Mouse (Mus musculus): ENCODE measurements around the gene Gm11214.

Gm11214 gene

DNA sequence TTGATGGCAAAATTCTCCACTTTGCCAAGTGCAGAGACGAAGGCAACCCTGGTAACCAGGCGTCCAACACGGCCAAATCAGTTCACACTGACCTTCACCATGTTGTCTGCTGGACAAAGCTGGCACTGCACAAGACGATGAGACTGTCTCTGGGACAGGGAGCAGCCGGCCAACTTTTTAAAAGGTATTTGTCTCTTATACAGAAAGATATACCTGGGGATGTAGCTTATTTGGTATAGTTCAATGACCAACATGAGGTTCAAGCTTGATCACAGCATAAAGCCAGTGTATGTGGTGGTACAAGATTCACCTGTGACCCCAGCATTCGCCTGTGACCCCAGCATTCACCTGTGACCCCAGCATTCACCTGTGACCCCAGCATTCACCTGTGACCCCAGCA is at the start of gene Gm11214:
Gene Gm11214 (minus strand): TSS at position 101 of the 400 bp plus-strand sequence.
- no peak for DNase-seq

DNA sequence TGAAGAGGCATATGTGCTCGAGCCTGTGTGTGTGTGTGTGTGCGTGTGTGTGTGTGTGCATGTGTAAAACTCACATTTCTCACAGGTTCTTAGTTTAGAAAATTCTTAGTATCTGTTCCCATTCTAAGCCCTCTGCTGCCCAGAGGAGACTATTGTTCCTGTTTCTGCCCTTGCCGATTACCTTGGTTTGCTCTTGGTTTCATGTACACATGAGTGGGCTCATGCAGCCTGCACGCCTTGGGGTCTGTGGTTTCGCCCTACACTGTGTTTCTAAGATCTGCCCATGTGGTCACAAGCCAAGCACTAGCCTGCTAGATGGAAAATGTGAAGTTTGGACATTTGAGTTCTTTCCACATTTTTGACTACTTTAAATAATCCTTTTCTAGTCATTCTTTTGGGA is 48.7 kb upstream of the Gm11214 start:
- no peak for DNase-seq

DNA sequence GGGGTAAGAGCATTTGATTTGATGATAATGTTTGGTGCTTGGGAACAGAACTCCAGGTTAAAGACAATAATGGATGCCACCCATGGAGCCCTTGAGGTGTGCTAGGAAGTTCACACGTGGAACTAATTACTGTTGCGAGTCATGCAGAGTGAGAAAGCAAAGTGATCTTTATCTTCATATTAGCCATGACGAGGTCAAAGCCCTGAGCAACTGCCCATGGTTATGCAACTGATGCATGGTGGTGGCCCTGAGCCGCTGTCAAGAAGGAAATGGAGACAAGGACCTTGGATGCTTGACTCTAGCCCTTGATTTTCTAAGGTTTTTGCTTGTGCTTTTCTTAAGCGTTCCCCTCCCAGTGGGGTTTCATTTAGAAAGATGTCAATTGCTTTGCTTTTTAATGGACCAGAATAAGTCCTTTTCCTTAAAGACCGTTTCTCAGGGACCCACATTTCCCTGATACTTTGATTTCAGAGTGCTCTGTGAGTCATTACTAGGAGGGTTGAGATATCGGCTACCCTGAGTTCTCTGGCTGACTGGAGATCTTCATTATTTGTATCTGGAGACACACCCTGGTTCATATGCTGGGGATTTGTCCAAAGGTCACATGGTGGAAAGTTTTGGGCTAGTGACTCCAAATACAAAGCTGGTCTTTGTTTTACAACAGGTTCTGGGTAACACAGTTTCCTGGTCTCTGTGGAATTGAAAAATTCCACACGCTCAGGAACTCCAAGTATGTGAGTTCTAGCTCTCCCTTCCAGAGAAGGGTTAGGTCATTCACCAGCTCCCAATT is 47.4 kb upstream of the Gm11214 start:
- DNase-seq = no peak

DNA sequence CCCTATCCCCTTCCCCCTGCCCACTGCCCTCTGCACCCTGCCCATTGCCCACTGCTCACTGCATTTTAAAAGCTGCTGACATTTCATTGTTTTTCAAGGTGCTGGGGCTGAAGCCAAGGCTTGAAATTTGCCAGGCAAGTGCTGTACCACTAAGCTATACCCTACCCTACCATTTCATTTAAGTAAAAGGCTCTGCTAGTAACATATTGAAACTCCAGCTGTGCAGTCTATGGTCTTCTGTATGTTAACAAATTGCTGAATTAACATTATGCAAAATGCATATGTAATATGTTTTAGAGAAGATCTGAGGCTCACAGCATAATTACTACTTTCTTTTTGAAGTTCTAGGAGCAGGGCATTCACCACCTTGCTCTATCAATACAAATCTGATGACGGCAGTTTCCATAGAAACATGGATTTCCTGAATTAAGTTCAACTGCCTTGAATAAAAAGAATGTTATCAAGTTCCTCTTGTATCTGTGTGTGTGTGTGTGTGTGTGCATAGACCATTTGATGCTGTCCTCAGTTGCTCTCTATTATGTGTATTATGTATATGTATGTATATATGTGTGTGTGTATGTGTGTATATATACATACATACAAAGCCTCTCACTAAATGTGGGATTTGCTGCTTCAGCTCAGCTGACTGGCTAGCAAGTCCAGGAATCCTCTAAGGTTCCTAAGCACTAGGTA is 43.2 kb upstream of the Gm11214 start:
- no peak for DNase-seq

DNA sequence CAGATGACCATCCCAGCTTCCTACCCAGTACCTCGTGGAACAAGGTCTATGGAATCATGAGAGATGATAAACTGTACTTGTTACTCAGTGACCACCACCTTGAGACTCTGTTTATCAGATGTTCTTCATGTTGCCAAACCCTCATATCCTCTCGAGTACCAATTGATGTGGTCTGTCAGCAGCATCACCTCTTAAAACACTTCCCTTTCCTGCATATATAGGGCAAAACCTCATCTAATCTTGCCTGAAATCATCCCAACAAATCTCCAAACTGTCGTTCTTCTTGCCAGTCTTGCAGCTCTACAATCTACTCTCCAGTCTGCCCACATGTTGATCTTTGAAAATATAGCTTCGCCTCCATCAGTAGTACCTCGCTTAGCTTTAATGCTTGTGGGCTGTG is 41.1 kb upstream of the Gm11214 start:
- no peak for DNase-seq

DNA sequence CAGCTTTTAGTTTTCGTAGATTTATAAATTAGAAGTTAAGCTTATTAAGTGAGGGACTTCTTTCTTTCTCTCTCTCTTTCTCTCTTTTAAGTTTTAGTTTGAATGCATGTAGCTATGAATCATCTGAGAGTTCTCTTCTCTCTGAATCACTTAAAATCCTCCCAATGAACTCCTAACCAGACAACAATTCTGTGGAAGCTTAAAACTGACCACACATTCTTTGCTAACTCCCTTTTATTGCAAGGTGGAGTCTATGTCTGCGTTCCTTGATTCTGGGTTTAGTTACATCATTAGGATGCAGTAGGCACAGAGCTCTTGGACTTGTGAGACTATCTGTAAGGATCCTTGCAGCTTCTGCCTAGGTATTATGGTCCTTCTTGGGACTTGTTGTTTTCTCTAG is 40.5 kb upstream of the Gm11214 start:
- no peak for DNase-seq

DNA sequence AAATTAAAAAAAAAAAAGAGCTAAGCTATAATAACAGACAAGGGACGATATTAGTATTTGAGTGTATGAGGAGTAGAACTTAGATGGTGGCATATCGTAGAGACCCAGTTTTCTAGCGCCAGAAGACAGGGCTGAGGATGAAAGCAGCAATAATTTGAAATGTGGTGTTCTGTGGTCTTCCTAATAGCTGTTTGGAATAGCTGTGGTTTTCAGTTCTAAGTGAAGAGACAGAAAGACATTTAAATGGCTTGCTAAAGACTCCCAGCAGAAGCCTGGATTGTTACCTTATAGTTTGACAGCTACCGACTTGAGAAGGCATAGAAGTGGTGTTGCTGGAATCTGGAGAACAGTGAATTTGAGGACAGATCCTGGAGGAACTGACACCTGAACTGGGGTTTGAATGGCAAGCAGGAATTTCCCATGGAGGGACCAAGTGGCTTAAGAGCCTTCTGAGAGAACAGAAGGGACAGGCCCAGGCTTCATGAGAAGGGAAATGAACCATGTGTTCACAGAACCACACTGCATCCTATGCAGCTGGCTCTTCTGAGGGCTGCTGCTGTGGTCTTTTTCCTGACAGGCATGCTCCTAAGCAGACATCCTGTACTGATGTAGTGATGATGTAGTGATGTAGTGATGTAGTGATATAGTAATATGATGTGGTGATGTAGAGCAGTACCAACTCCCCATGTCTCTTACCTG is 39.0 kb upstream of the Gm11214 start:
- DNase-seq = no peak

DNA sequence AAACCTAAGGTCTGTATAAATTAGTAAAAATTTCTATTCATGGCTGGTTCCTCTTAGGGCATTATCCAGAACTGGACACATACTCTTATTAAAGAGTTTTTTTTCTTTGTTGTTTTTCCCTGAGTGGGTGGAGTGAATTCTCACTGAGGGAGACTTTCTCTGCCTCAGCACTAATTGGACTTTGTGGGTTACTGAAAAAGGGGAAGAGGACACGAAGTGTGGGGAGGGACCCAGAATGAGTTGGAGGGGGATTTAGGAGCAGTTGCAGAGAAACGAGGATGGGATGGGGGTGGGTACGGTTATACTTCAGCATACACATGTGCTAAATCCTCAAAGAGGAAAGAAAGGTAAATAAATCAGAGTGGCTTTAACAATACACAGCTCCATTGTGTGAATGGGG is 36.6 kb upstream of the Gm11214 start:
- DNase-seq = no peak

DNA sequence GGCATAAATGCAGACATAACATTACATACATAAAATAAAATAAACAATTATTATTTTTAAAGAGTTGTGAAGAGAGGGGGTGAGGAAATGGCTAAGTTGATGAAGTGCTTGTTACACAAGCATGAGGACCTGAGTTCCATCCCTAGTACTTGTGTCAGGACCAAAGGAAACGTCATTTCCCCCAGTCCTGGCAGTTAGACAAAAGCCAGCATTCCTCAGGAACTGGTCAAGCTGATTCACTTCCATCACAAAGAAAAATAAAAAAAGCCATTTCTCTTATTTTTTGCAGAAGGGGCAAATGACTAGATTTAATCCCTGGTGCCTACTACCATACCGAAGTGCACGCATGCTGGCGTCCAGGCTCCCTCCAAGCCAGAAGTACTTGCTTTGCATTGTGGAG is 33.7 kb upstream of the Gm11214 start:
- DNase-seq = no peak

DNA sequence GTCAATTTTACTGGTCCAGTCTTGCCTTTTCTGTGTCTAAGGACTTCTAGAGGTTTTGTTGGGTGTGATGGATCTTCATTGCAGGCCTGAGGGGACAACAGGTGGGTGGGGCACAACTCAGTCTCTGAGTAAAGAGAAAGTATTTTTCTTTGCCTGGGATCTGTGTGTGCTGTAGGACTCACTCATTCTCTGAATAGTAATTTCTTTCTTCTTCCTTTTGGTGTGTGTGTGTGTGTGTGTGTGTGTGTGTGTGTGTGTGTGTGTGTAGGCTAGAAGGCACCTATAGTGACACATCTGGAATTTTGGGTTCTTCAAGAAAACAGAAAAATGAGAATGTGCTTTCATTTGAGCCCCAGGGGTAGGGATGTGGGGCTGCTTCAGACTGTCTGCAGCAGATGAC is 29.2 kb upstream of the Gm11214 start:
- DNase-seq = peak in 1 of 2 experiments; percentile 29

DNA sequence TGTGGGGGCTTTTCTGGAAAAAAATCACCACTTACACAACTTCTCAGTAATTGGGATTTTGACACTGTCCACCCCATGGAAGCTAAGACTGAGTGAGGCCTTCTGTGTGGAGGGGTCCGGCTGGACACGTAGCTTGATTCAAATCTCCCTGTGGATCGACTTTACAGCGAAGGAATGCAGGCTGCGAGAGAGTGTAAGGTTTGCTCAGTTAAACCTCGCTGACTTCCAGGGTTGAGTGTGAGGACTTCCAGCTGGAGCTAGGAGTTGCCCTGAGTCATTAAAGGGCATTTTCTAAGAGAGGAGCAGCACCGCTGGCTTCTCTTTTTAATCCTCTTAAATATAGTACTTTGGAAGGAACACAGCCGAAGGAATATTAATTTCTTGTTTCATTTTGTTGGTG is 24.2 kb upstream of the Gm11214 start:
- DNase-seq = no peak

DNA sequence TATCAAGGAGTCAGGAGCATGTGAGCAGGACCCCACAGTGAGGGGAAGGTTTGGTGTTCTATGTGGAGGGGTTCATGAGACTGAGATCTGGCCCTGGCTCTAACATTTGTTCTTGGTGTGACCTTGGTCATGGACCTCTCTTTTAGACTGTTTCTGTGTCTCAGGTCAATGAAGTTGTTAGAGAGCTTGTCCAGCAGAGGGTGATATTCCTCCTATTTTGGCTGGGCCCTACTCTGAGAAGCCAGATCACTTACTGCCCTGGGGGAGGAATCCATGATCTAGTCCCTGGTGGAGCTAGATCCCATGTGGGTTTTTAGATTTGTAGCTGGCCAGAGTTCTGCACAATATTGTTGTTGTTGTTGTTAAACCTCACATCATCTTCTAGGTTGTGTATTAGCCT is 23.0 kb upstream of the Gm11214 start:
- DNase-seq = peak in 1 of 2 experiments; percentile 20

DNA sequence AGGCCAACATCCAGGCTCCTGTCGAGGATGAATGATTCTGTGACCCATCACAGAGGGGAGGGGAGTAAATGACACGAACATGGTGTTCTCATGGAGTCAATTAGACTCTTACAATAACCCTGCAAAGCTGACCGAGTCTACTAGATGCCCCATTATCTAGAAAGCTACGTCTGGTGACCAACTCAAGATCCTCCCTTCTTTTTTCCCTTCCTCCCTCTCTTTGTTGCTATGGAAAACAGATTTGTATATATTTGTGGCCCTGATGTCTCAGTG is 22.0 kb upstream of the Gm11214 start:
- no peak for DNase-seq

DNA sequence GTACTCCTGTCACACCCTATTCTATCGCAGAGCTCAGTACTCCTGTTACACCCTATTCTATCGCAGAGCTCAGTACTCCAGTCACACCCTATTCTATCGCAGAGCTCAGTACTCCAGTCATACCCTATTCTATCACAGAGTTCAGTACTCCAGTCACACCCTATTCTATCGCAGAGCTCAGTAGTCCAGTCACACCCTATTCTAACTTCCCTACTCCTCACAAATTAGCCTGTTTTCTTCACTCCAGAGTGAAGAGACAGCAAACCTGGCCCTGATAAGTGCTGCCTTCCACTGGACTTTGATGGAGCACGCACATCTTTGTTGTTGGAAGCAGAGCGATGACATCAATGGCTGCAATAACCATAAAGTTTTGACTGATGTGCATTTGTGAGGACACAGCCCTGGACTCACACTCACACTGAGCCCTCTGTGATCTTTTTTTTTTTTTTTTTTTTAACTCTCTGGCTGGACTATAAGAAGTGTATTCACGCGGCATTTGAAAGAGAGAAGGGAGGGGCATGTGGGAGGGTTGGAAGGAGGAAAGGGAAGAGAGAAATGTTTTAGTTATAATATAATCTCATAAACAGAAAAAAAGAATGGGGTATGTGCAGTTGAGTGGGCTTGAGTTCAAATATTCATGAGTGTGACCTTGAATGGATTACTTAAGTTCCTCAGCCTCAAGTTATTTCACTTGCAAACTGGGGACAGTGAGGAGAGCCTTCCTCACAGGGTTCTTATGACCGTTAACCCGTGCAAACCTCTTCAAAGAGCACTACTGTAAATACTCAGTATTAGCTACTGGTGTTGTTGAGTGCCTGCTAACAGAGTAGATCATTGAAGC is 21.5 kb upstream of the Gm11214 start:
- DNase-seq = no peak

DNA sequence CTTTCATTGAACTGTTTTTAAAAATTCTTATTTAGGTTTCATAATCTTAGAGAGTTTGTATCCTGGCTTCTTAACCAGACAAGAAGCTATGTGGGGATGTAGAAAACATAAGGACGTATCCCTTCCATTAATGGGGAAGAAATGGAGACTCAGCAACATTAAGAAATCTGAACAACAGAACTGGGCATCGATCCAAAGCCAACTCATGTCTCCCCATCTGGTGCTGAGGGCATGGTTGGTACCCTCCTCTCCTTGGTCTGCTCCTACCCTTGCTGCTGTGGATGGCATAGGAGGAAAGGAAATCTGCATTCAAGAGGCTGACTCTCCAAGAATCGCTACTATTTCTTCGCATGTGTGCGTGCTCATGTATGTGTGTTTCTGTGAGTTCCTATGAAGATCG is 20.5 kb upstream of the Gm11214 start:
- DNase-seq = no peak

DNA sequence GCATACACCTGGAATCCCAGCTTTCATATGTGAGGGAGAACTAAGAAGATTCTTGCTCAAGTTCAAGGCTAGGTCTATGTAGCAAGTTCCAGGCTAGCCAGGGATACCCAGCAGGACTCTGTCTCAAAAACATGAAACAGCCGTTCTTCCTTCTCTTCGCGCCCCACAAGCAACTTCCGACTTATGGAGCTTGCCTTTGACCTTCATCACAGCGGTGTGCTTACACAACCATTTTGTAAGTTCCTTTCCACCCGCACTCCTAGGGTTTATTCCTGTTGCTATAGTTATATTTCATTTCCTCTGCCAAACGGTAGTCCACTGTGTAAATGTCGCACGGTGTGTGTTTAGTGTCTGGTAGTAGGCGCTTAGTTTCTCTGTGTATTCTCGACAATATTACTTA is 19.9 kb upstream of the Gm11214 start:
- no peak for DNase-seq

DNA sequence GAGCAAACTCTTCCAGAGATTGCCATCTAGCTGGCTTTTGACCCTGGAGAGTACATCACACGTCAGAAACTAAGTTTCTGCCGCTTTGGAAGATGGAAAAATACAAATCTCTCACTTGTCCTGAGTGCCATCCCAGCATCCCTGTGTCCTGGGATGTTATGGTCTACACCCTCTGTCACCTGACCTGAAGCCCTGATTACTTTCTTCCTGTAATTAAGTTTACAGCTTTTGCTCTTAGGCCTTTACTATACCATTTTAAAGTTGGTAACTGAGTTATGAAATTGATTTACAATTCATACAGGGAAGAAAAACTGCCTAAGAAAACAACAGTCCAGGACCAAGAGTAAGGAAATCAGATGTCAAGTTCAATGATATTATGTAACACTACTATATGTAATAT is 19.3 kb upstream of the Gm11214 start:
- no peak for DNase-seq

DNA sequence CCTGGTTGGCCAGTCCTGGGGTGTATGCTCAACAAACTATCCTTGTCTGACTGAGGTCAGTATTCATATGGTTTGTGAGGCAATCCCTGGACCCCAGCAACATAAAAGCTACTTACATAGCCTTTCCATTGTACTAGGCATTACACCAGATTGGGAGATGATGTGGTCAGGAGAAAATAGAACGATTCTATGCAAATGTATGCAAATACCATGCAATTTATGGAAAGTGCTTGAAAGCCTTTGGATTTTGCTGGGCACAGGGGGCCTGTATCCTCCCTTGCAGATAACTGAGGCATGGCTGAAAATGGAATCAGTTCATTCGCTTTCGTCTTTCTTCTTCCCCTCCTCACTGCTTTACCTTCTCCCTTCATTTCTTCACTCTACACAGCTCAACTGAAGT is 18.4 kb upstream of the Gm11214 start:
- DNase-seq = no peak

DNA sequence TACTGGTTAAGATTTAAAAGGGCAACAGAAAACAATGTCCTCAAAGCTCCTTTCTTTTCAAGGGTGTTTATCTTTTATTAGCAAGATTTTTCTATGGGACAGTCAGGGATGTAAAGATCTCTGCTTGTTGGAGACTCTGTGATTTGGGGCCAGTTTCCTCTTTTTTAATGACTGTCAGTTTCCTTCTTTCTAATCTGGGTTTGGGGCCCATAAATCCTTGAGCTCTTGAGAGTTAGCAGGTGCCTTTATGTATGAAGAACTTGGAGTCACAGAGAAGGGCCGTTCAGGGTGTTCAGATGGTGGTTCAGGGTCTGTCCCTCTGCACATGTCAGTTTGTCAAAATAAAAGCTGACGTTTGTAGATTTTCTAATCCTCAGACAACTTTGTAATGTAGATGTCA is 11.9 kb upstream of the Gm11214 start:
- DNase-seq = no peak

DNA sequence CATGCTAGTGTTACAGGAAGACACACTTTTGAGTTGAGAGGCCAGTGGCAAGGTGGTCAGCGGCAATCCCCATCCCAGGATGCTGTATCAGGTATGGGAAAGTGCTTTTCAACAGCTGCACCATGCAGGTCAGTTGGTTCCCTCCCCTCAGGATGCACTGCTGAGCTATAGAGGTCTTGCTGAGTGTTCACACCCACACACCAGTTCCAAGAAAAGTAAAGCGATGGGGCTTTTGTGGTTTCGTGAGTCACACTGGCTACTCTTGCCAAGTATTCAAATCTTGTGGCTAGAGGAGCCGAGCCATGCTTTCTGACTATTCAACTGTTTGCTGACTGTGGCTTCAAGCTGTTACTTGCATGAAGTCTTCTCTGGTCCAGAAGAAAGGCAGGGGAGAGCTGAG is 5.1 kb upstream of the Gm11214 start:
- no peak for DNase-seq

DNA sequence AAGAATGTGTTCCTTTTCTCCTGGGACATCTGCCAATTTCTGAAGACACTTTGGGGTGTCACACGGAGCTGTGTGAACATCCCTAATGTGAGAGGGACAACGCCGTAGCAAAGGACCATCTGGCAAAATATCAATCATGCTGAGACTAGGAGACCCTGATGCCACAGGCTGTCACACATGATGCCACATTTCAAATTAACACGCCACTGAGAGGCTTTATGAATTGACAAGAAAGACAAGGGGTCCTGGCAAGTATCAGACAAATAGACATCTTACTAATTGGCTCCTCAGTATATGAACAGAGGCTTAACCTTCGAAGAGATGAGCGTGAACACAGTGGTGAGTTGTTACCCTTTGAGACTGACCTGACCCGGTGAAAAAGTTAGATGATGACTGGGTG is 2.6 kb upstream of the Gm11214 start:
- DNase-seq = no peak

DNA sequence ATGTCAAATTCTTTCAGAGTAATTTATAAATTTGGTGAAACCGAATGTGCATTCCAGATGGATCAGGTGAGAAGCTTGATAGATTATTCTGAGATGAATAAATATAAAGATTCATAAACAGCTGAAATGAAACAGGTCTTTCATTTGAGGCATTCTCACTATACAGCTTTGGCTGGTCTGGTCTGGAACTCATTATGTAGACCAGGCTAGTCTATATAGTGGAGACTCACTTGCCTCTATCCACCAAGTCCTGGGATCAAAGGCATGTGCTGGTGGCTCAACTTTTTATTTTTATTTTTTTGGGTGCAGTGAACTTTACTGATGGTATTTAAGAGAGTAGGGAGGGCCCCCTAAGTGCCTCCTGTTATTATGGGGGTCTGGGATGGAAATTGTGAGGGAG is 1.3 kb downstream of the Gm11214 start:
- no peak for DNase-seq

DNA sequence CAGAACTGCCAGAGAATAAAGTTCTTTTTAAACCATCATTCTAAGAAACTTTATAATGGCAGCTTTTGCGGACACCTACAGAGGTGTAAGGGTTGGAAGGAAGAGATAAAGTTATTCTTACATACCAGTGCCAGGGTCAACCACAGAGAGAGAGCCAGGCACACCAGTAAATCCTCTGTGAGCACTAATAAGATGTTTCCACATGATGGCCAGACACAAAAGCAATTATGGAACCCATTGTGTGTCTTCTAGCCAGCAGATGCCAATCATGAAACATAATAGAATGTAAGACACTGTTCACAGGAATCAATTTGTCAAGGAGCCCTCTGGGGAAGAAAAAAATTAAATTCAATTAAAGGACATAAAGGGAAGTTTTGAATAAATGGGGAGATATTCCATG is 1.8 kb downstream of the Gm11214 start:
- DNase-seq = no peak

Data from cerebellum, postnatal 36 days (tissue).